Mouse (Mus musculus) liver, embryonic 12.5 days (tissue): Measurements from ENCODE around the gene Thrap3. TPM values are rescaled to one million over a fixed set of nuclear protein-coding genes. Genes with fewer than 3 reads are reported as not detected.
A peak's percentile ranks its signal among the peaks of the same experiment; 100 is the strongest.
"Not testable (repeated sequence)": the region's sequence is repeated elsewhere in the genome, so short reads cannot be mapped to it uniquely, and the experiment has no call there.

Source experiments
- ATAC-seq: fragments of 200-750 bp; cut with Nextera tagmentation; 2 replicates; pipeline ENCODE4 v1.8.0; 2017; ENCODE audit warnings: moderate number of reproducible peaks, mild to moderate bottlenecking, moderate library complexity
- H3K27ac ChIP-seq: fragments of 300-500 bp; sonication (generic); 2 replicates; pipeline ENCODE4 v1.5.1; 2016; ENCODE audit warnings: mild to moderate bottlenecking
- H3K27me3 ChIP-seq: fragments of 300-500 bp; sonication (generic); replicated peaks from 2 replicates; pipeline ENCODE4 v1.6.1; 2016; ENCODE audit warnings: mild to moderate bottlenecking, moderate library complexity
- H3K36me3 ChIP-seq: fragments of 300-500 bp; sonication (generic); 2 replicates; pipeline ENCODE4 v1.6.1; 2016; ENCODE audit warnings: mild to moderate bottlenecking, moderate library complexity
- H3K4me1 ChIP-seq: fragments of 300-500 bp; sonication (generic); 2 replicates; pipeline ENCODE4 v1.6.1; 2016
- H3K4me2 ChIP-seq: fragments of 300-500 bp; sonication (generic); 2 replicates; pipeline ENCODE4 v1.6.1; 2016; ENCODE audit warnings: mild to moderate bottlenecking, moderate library complexity
- H3K4me3 ChIP-seq: fragments of 300-500 bp; sonication (generic); 2 replicates; pipeline ENCODE4 v1.5.1; 2016; ENCODE audit warnings: mild to moderate bottlenecking, moderate library complexity
- H3K9ac ChIP-seq: fragments of 300-500 bp; sonication (generic); 2 replicates; pipeline ENCODE4 v1.6.1; 2016; ENCODE audit warnings: mild to moderate bottlenecking, moderate library complexity
- H3K9me3 ChIP-seq: fragments of 300-500 bp; sonication (generic); replicated peaks from 2 replicates; pipeline ENCODE4 v1.6.1; 2016; ENCODE audit warnings: mild to moderate bottlenecking, moderate library complexity
- WGBS: fragments of 180-500 bp; shearing (Covaris S2); methylation state at CpG from one replicate; pipeline ENCODE4 v1.1.7; 2016; ENCODE audit not compliant: insufficient replicate concordance; 5-methylcytosine and 5-hydroxymethylcytosine counted together
- polyA plus RNA-seq: library from polyadenylated mRNA; unstranded; fragments of >200 nt; fragmentation: Nextera tagmentation; extraction: Ambion mirVana; gene quantifications from 2 replicates; pipeline ENCODE4 v1.2.1, GENCODE M21; 2016

Thrap3 gene
- polyA plus RNA-seq, 1 experiment from 2014 or later, result 162 TPM

DNA sequence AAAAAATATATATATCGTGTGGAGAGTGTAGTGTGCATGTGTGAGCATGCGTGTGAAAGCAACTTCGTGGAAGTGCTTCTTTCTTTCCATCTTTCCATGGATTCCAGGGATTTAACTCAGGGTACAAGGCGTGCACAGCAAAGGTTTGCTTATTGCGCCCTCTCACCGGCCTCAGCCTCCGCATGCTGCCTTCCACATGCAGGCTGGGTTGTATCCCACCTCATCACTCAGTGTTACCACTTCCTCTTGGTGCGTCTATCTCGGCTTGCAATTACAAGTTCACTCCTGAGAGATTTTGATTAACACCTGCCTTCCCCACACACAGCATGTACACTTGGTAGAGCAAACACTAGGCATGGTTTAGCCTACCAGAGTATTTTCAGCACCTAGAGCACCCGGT is 32.6 kb upstream of the Thrap3 start:
- Histone ChIP-seq H3K27me3 (no peaks in the 10 kb centered on the region), H3K4me3 (no peak overlapping the region), H3K27ac (no peak overlapping the region), H3K4me2 (no peak overlapping the region), H3K9me3 (no peaks in the 10 kb centered on the region), H3K36me3 (peaks cover 92% of the 10 kb centered on the region), H3K4me1 (peaks cover 6% of the 10 kb centered on the region), H3K9ac (no peak overlapping the region)
- no peak for ATAC-seq
- WGBS, result 58% methylated on average over 10 of the region's 10 CpGs

GRCm38 (mm10) chr4:126234496-126235175 is 32.1 kb upstream of the Thrap3 start:
- WGBS, result 76% methylated on average over 18 of the region's 18 CpGs
- Histone ChIP-seq H3K36me3 (peaks cover 87% of the 10 kb centered on the region), H3K4me1 (peaks cover 6% of the 10 kb centered on the region), H3K4me2 (no peak overlapping the region), H3K9me3 (no peaks in the 10 kb centered on the region), H3K27me3 (no peaks in the 10 kb centered on the region), H3K9ac (no peak overlapping the region), H3K27ac (no peak overlapping the region), H3K4me3 (no peak overlapping the region)
- ATAC-seq, result no peak

DNA sequence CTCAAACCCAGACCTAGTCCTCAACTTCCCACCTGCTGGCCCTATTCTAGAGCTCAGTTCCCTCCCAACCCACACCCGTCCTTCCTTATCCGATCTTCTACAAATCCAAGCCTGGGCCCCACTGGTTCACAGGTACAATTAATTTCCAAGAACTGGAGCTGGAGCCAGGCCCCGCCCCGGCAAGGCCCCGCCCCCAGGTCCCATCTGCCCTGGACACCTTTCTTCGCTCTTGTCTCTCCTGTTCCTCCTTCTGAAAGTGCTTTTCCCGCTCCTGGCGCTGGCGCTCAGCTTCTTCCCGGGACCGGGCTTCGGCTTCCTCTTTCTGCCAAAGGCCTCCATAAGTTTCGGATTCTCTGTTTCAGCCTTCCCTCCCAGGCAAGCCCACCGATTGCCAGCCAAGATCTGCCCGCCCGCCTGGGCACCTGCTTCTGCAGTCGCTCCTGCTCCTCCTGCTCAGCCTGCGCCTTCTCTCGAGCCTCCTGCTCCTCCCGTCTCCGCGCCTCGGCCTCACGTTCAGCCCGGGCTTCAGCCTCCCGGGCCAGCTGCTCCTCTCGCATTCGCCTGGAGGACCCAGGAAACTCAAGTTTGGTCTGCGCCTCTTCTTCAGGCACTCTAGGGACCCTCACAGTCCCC is 31.2 kb upstream of the Thrap3 start:
- peaks cover 6% of the 10 kb centered on the region for H3K4me1 ChIP-seq
- WGBS, result 88% methylated on average over 29 of the region's 29 CpGs
- H3K27me3 ChIP-seq, result no peaks in the 10 kb centered on the region
- H3K4me2 ChIP-seq, result no peak overlapping the region
- no peak overlapping the region for H3K9ac ChIP-seq
- H3K36me3 ChIP-seq, result peaks cover 80% of the 10 kb centered on the region
- no peak for ATAC-seq
- no peaks in the 10 kb centered on the region for H3K9me3 ChIP-seq
- H3K4me3 ChIP-seq, result no peak overlapping the region
- H3K27ac ChIP-seq, result no peak overlapping the region

GRCm38 (mm10) chr4:126229900-126230299 is 27.3 kb upstream of the Thrap3 start:
- no peak for ATAC-seq
- no peak overlapping the region for H3K27ac ChIP-seq
- peaks cover 6% of the 10 kb centered on the region for H3K4me1 ChIP-seq
- H3K27me3 ChIP-seq, result peaks cover 15% of the 10 kb centered on the region; the same call in 1 of the 2 replicates
- no peak overlapping the region for H3K9ac ChIP-seq
- no peaks in the 10 kb centered on the region for H3K9me3 ChIP-seq
- H3K36me3 ChIP-seq, result peaks cover 43% of the 10 kb centered on the region
- WGBS, result 67% methylated on average over 7 of the region's 7 CpGs
- H3K4me2 ChIP-seq, result no peak overlapping the region
- no peak overlapping the region for H3K4me3 ChIP-seq

GRCm38 (mm10) chr4:126228144-126228543 is 25.6 kb upstream of the Thrap3 start:
- Histone ChIP-seq H3K4me1 (no peaks in the 10 kb centered on the region), H3K36me3 (peaks cover 25% of the 10 kb centered on the region), H3K27me3 (peaks cover 15% of the 10 kb centered on the region; the same call in 1 of the 2 replicates), H3K9me3 (no peaks in the 10 kb centered on the region), H3K27ac (no peak overlapping the region), H3K4me3 (no peak overlapping the region), H3K9ac (no peak overlapping the region), H3K4me2 (no peak overlapping the region)
- 41% methylated on average over 5 of the region's 5 CpGs for WGBS
- no peak for ATAC-seq

GRCm38 (mm10) chr4:126227077-126227761 is 24.7 kb upstream of the Thrap3 start:
- H3K36me3 ChIP-seq, result peaks cover 16% of the 10 kb centered on the region
- no peak overlapping the region for H3K27ac ChIP-seq

DNA sequence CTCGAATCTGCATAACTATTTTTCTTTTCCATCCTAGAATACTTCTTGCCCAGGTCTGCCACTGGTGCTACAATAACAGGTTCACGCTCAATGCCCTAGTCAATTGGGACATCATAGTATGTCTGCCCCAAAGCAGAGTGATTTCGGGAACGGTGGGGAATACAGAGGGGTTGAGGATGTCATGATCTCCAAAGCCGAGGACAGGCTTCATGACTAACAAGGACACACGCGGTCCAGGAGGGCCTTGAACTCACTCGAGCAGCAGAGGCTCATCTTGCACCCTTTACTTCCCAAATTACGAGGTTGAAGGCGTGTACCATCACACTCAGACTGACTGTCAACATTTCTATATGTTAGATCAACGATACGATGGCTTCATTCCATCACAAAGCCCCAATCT is 24.1 kb upstream of the Thrap3 start:
- H3K4me3 ChIP-seq, result no peak overlapping the region
- H3K4me2 ChIP-seq, result no peak overlapping the region
- no peaks in the 10 kb centered on the region for H3K9me3 ChIP-seq
- no peak overlapping the region for H3K27ac ChIP-seq
- ATAC-seq, result no peak
- H3K4me1 ChIP-seq, result no peaks in the 10 kb centered on the region
- H3K27me3 ChIP-seq, result peaks cover 15% of the 10 kb centered on the region; the same call in 1 of the 2 replicates
- H3K9ac ChIP-seq, result no peak overlapping the region
- WGBS, result 43% methylated on average over 12 of the region's 12 CpGs
- H3K36me3 ChIP-seq, result peaks cover 10% of the 10 kb centered on the region

More at GRCm38 (mm10) chr4:126227077-126227761, 24.7 kb upstream of the Thrap3 start:
- H3K4me2 ChIP-seq, result peak overlapping the region; percentile 49
- peaks cover 15% of the 10 kb centered on the region; the same call in 1 of the 2 replicates for H3K27me3 ChIP-seq
- 6% methylated on average over 18 of the region's 18 CpGs for WGBS
- peak; percentile 70 for ATAC-seq
- peak overlapping the region; percentile 8; the same call in 1 of the 2 replicates for H3K4me3 ChIP-seq
- H3K4me1 ChIP-seq, result no peaks in the 10 kb centered on the region
- H3K9me3 ChIP-seq, result no peaks in the 10 kb centered on the region
- peak overlapping the region; percentile 17; the same call in 1 of the 2 replicates for H3K9ac ChIP-seq

GRCm38 (mm10) chr4:126222631-126223030 is 20.1 kb upstream of the Thrap3 start:
- peaks cover 5% of the 10 kb centered on the region; the same call in 1 of the 2 replicates for H3K27me3 ChIP-seq
- H3K4me1 ChIP-seq, result no peaks in the 10 kb centered on the region
- H3K4me2 ChIP-seq, result no peak overlapping the region
- ATAC-seq, result no peak
- H3K9me3 ChIP-seq, result no peaks in the 10 kb centered on the region
- no peaks in the 10 kb centered on the region for H3K36me3 ChIP-seq
- no peak overlapping the region for H3K4me3 ChIP-seq
- no peak overlapping the region for H3K27ac ChIP-seq
- H3K9ac ChIP-seq, result no peak overlapping the region
- 67% methylated on average over 11 of the region's 11 CpGs for WGBS

- Histone ChIP-seq H3K36me3 (no peaks in the 10 kb centered on the region), H3K4me3 (no peak overlapping the region), H3K27me3 (no peaks in the 10 kb centered on the region), H3K27ac (no peak overlapping the region), H3K9me3 (no peaks in the 10 kb centered on the region), H3K4me1 (no peaks in the 10 kb centered on the region), H3K9ac (no peak overlapping the region), H3K4me2 (no peak overlapping the region)
- 76% methylated on average over 10 of the region's 10 CpGs for WGBS
- ATAC-seq, result no peak
These were observed 17.5 kb upstream of the Thrap3 start for GRCm38 (mm10) chr4:126220045-126220444.

- not testable (repeated sequence) for H3K9ac ChIP-seq, H3K4me2 ChIP-seq, H3K9me3 ChIP-seq, H3K27ac ChIP-seq, H3K27me3 ChIP-seq, ATAC-seq, H3K4me3 ChIP-seq, H3K36me3 ChIP-seq, H3K4me1 ChIP-seq
- WGBS, result 60% methylated on average over 3 of the region's 3 CpGs
These were observed 17.0 kb upstream of the Thrap3 start for GRCm38 (mm10) chr4:126219540-126219939.

GRCm38 (mm10) chr4:126217771-126218170 is 15.2 kb upstream of the Thrap3 start:
- Histone ChIP-seq H3K4me3 (no peak overlapping the region), H3K27ac (no peak overlapping the region), H3K9ac (no peak overlapping the region), H3K4me1 (no peaks in the 10 kb centered on the region), H3K9me3 (no peaks in the 10 kb centered on the region), H3K4me2 (no peak overlapping the region), H3K27me3 (no peaks in the 10 kb centered on the region), H3K36me3 (no peaks in the 10 kb centered on the region)
- no peak for ATAC-seq
- whole genome bisulfite sequencing, result 69% methylated on average over 6 of the region's 6 CpGs

GRCm38 (mm10) chr4:126207081-126207480 is 4.5 kb upstream of the Thrap3 start:
- 39% methylated on average over 6 of the region's 6 CpGs for WGBS

More at GRCm38 (mm10) chr4:126207081-126207480, 4.5 kb upstream of the Thrap3 start:
- Histone ChIP-seq H3K4me1 (peaks cover 48% of the 10 kb centered on the region), H3K9me3 (no peaks in the 10 kb centered on the region), H3K9ac (peak overlapping the region; percentile 39; the same call in 1 of the 2 replicates), H3K4me2 (peak overlapping the region; percentile 35), H3K36me3 (no peaks in the 10 kb centered on the region), H3K27me3 (0 out of 2 replicates have a peak, but pooled peaks cover 3% of the 10 kb centered on the region), H3K4me3 (no peak overlapping the region), H3K27ac (peak overlapping the region; percentile 70; the same call in 1 of the 2 replicates)
- ATAC-seq, result peak; percentile 18; the same call in 1 of the 2 replicates
